19 mouse cellular contexts compared by ENCODE assay signal in genomic region chr14:79158673-79159200, GRCm38 (mm10).
DNase-seq lines count a peak whose midpoint lies in the region; ATAC-seq lines count a peak whose summit lies in the region.
"Had no signal": no experiment of that assay in that cellular context is flagged by ENCODE, and none has a peak within 500 bp of the region (broad histone marks: within the 10 kb centered on the region; RNA-seq: fewer than 3 reads in every experiment).

No protein-coding gene starts in this region.

- H3K27me3 ChIP-seq in limb, embryonic 13.5 days, result no peaks in the 10 kb centered on the region
- no peaks in the 10 kb centered on the region for H3K27me3 ChIP-seq in limb, embryonic 10.5 days (ENCODE audit: low read depth, poor library complexity, severe bottlenecking)
- H3K27me3 ChIP-seq: hindbrain, embryonic 15.5 days; megakaryocyte, embryonic 14.5 days had no signal

- no peaks in the 10 kb centered on the region for H3K9me3 ChIP-seq in limb, embryonic 13.5 days
- H3K9me3 ChIP-seq in limb, embryonic 10.5 days (replicated peaks), result no peaks in the 10 kb centered on the region
- H3K9me3 ChIP-seq: G1E; hindbrain, embryonic 15.5 days had no signal

- 80% methylated on average over 4 of the region's 4 CpGs for WGBS in limb, embryonic 13.5 days
- WGBS in limb, embryonic 10.5 days, result 94% methylated on average over 4 of the region's 4 CpGs

- H3K27ac ChIP-seq in limb, embryonic 13.5 days, result peak overlapping the region; percentile 77; the same call in 1 of the 2 replicates
- H3K27ac ChIP-seq in limb, embryonic 10.5 days, result no peak overlapping the region
- peak overlapping the region; percentile 99 for H3K27ac ChIP-seq in brown adipose tissue, adult 24 weeks (replicated peaks; ENCODE audit: low read depth, low read length)

- no peak overlapping the region for H3K4me2 ChIP-seq in limb, embryonic 13.5 days (replicated peaks)
- H3K4me2 ChIP-seq: hindbrain, embryonic 15.5 days; liver, embryonic 11.5 days had no signal

- peaks cover 46% of the 10 kb centered on the region for H3K4me1 ChIP-seq in limb, embryonic 13.5 days
- peaks cover 30% of the 10 kb centered on the region for H3K4me1 ChIP-seq in limb, embryonic 10.5 days
- H3K4me1 ChIP-seq in brown adipose tissue, adult 24 weeks (ENCODE audit: control insufficient read depth, insufficient read depth, insufficient read length, low read length), result peaks cover 37% of the 10 kb centered on the region
- H3K4me1 ChIP-seq: megakaryocyte, embryonic 14.5 days had no signal

- peaks cover 5% of the 10 kb centered on the region; the same call in 1 of the 2 replicates for H3K36me3 ChIP-seq in limb, embryonic 13.5 days
- H3K36me3 ChIP-seq in limb, embryonic 10.5 days, result no peaks in the 10 kb centered on the region
- H3K36me3 ChIP-seq: hindbrain, embryonic 15.5 days had no signal

- peak; percentile 2 to 32 for DNase-seq in adrenal gland, adult (ENCODE audit: inconsistent age in 2 of 2, low spot score in 1 of 2)
- DNase-seq in adrenal gland, adult 8-10 months, result no peak
- peak; percentile 27 for DNase-seq in heart, adult 11 months
- DNase-seq in heart, adult 8-10 months (ENCODE audit: low spot score), result no peak
- no peak for DNase-seq in limb, embryonic 10.5 days (ENCODE audit: low spot score)
- no peak for DNase-seq in liver
- DNase-seq: heart, adult 18-20 months; heart, postnatal 36 days; spleen, adult 18-20 months; thymus, postnatal 25 days had no signal

- no peak overlapping the region for H3K9ac ChIP-seq in limb, embryonic 13.5 days
- H3K9ac ChIP-seq: hindbrain, embryonic 15.5 days; lung, embryonic 14.5 days had no signal

- no peak overlapping the region for H3K4me3 ChIP-seq in limb, embryonic 13.5 days
- H3K4me3 ChIP-seq in limb, embryonic 10.5 days, result no peak overlapping the region
- no peak overlapping the region for H3K4me3 ChIP-seq in brown adipose tissue, adult 24 weeks (ENCODE audit: insufficient read depth, low read depth, low read length)
- H3K4me3 ChIP-seq: hindbrain, embryonic 15.5 days; megakaryocyte, embryonic 14.5 days had no signal

- no peak for ATAC-seq in limb, embryonic 13.5 days (ENCODE audit: low FRiP score, low read depth)
- ATAC-seq: CD4-positive, CD25-positive, alpha-beta regulatory T cell, adult 4 months; midbrain, embryonic 16.5 days had no signal

Comparison
In these comparisons a context has a peak if more than half of its experiments do, and no peak if none do; other contexts are left out.
1. DNase-seq: peak in adrenal gland, adult (2 of 2) and heart, adult 11 months (single experiment); none in adrenal gland, adult 8-10 months (single experiment), heart, adult 8-10 months (single experiment), limb, embryonic 10.5 days (single experiment) and liver (single experiment).